Mouse (Mus musculus) liver, embryonic 11.5 days (tissue): Measurements from ENCODE around the gene Adgrg5. TPM values are rescaled to one million over a fixed set of nuclear protein-coding genes. Genes with fewer than 3 reads are reported as not detected.

ENCODE experiments used
- ATAC-seq: fragments of 200-750 bp; cut with Nextera tagmentation; replicated peaks from 2 replicates; pipeline ENCODE4 v1.8.0; 2017; ENCODE audit warnings: moderate number of reproducible peaks, mild to moderate bottlenecking, moderate TSS enrichment, moderate library complexity; ENCODE audit not compliant: low FRiP score
- DNase-seq: peaks from one replicate; pipeline ENCODE4 v3.0.0-alpha.2; 2017; ENCODE audit warnings: low spot score
- H3K27ac ChIP-seq: fragments of 300-500 bp; sonication (generic); 2 replicates; pipeline ENCODE4 v1.5.1; 2014; ENCODE audit warnings: mild to moderate bottlenecking, low read depth, low read length, control low read depth
- H3K27me3 ChIP-seq: fragments of 300-500 bp; sonication (generic); replicated peaks from 2 replicates; pipeline ENCODE4 v1.6.1; 2014; ENCODE audit warnings: low read length, mixed read lengths; ENCODE audit not compliant: control insufficient read depth, insufficient read depth
- H3K36me3 ChIP-seq: fragments of 300-500 bp; sonication (generic); 2 replicates; pipeline ENCODE4 v1.6.1; 2014; ENCODE audit warnings: mild to moderate bottlenecking, low read length, moderate library complexity, mixed read lengths; ENCODE audit not compliant: control insufficient read depth, insufficient read depth
- H3K4me1 ChIP-seq: fragments of 300-500 bp; sonication (generic); replicated peaks from 2 replicates; pipeline ENCODE4 v1.6.1; 2014; ENCODE audit warnings: low read length, mixed read lengths; ENCODE audit not compliant: control insufficient read depth, insufficient read depth
- H3K4me2 ChIP-seq: fragments of 300-500 bp; sonication (generic); 2 replicates; pipeline ENCODE4 v1.6.1; 2014; ENCODE audit warnings: mild to moderate bottlenecking, control low read depth, moderate library complexity
- H3K4me3 ChIP-seq: fragments of 300-500 bp; sonication (generic); 2 replicates; pipeline ENCODE4 v1.5.1; 2014; ENCODE audit warnings: low read depth, low read length, control low read depth
- H3K9ac ChIP-seq: fragments of 300-500 bp; sonication (generic); 2 replicates; pipeline ENCODE4 v1.6.1; 2014; ENCODE audit warnings: low read depth, low read length, control low read depth
- H3K9me3 ChIP-seq: fragments of 300-500 bp; sonication (generic); 2 replicates; pipeline ENCODE4 v1.6.1; 2016; ENCODE audit warnings: low read length, inconsistent platforms, mixed read lengths; ENCODE audit not compliant: control insufficient read depth
- WGBS: fragments of 180-500 bp; shearing (Covaris S2); extraction: QIAGEN DNeasy Blood & Tissue Kit; methylation state at CpG from one replicate; pipeline ENCODE4 v1.1.7; 2014; 5-methylcytosine and 5-hydroxymethylcytosine counted together
- polyA plus RNA-seq: library from polyadenylated mRNA; unstranded; fragments of >200 nt; fragmentation: Nextera tagmentation; extraction: Ambion mirVana; gene quantifications from 2 replicates; pipeline ENCODE4 v1.2.1, GENCODE M21; 2014

Gene Adgrg5
- polyA plus RNA-seq, 1 experiment from 2014 or later = 1.9 TPM

GRCm38 (mm10) chr8:94913061-94913660 lies 10.3 kb upstream of the Adgrg5 start:
- Histone ChIP-seq H3K9me3 (no peaks in the 10 kb centered on the region), H3K9ac (no peak overlapping the region; the same call in 1 of the 2 replicates), H3K4me1 (peaks cover 35% of the 10 kb centered on the region), H3K4me2 (peak overlapping the region; percentile 73), H3K27me3 (peaks cover 11% of the 10 kb centered on the region), H3K27ac (no peak overlapping the region), H3K4me3 (peak overlapping the region; percentile 41), H3K36me3 (peaks cover 3% of the 10 kb centered on the region; the same call in 1 of the 2 replicates)
- DNase-seq (peak; percentile 77), ATAC-seq (no peak)
- WGBS = 24% methylated on average over 77 of the region's 77 CpGs

- H3K4me3 ChIP-seq = no peak overlapping the region
- ATAC-seq (no peak), DNase-seq (no peak)
- H3K4me1 ChIP-seq = peaks cover 41% of the 10 kb centered on the region
- WGBS = 83% methylated on average over 6 of the region's 6 CpGs
- no peak overlapping the region for H3K4me2 ChIP-seq
- peaks cover 3% of the 10 kb centered on the region; the same call in 1 of the 2 replicates for H3K36me3 ChIP-seq
- H3K9me3 ChIP-seq = no peaks in the 10 kb centered on the region
- no peak overlapping the region for H3K9ac ChIP-seq
- H3K27me3 ChIP-seq = peaks cover 11% of the 10 kb centered on the region
- no peak overlapping the region for H3K27ac ChIP-seq
Observed at GRCm38 (mm10) chr8:94914256-94914655, 9.2 kb upstream of the Adgrg5 start.

- no peak overlapping the region for H3K4me2 ChIP-seq
- ATAC-seq (no peak), DNase-seq (no peak)
- H3K9me3 ChIP-seq = no peaks in the 10 kb centered on the region
- WGBS = 69% methylated on average over 3 of the region's 3 CpGs
- peaks cover 44% of the 10 kb centered on the region for H3K4me1 ChIP-seq
- peaks cover 3% of the 10 kb centered on the region; the same call in 1 of the 2 replicates for H3K36me3 ChIP-seq
- H3K27ac ChIP-seq = no peak overlapping the region
- H3K9ac ChIP-seq = no peak overlapping the region
- peaks cover 11% of the 10 kb centered on the region for H3K27me3 ChIP-seq
- H3K4me3 ChIP-seq = no peak overlapping the region
Observed at GRCm38 (mm10) chr8:94914701-94915101, 8.8 kb upstream of the Adgrg5 start.

DNA sequence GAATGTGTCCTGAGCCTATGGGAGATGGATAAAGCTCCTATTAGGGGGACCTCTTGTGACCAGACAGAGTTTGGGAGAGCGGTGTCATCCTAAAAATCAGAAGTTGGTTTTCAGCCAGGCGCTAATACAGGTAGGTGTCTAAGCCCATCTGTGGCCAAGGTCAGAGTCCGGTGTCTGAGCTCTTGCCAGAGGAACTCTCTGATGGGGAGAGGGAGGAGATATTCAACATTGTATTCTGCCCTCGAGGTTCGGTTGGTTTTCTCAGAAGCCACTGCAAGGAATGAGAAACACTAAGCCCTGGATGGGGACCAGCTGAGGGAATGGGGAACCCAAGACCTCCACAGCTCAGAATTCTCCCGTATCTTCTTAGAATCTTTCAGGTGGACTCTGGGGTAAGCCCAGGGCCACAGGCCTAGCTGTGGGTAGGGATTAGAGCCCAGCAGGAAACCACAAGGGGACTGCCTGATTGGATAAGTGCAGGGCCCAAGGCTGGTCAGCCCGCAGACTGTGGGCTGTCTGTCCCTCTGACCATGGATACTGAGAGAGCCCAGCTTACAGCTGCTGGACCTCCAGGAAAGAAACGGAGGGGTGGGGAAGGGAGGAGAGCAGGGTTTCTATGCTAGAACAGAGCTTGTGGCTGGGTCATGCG lies 7.1 kb upstream of the Adgrg5 start:
- WGBS = 35% methylated on average over 9 of the region's 9 CpGs
- Histone ChIP-seq H3K27me3 (peaks cover 11% of the 10 kb centered on the region), H3K4me3 (peak overlapping the region; percentile 76), H3K9ac (peak overlapping the region; percentile 71), H3K27ac (peak overlapping the region; percentile 52; the same call in 1 of the 2 replicates), H3K36me3 (peaks cover 2% of the 10 kb centered on the region; the same call in 1 of the 2 replicates), H3K4me1 (peaks cover 42% of the 10 kb centered on the region), H3K4me2 (peak overlapping the region; percentile 97), H3K9me3 (no peaks in the 10 kb centered on the region)
- ATAC-seq (peak; percentile 5; the same call in 1 of the 2 replicates), DNase-seq (no peak)

DNA sequence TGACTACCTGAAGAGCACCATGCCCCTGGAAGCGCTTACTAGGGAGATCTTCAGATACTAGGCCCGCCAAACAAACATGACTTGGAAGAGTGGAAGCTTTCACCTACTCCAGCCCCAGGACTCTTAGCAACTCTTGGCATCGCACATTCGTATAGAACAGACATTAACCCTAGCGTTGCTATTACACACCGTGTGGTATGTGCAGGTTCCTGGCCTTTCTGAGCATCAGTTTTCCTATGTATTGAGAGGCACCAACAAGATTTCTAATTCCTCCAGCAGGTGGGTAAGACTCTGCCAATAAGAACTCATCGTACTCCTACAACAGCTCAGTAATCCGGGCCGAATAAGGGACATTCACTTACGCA lies 6.6 kb upstream of the Adgrg5 start:
- Histone ChIP-seq H3K9me3 (no peaks in the 10 kb centered on the region), H3K4me1 (peaks cover 45% of the 10 kb centered on the region), H3K4me2 (peak overlapping the region; percentile 97), H3K27ac (peak overlapping the region; percentile 52), H3K4me3 (peak overlapping the region; percentile 76), H3K9ac (peak overlapping the region; percentile 71), H3K36me3 (no peaks in the 10 kb centered on the region), H3K27me3 (peaks cover 11% of the 10 kb centered on the region)
- DNase-seq (no peak), ATAC-seq (peak; percentile 3)
- 6% methylated on average over 10 of the region's 10 CpGs for WGBS

GRCm38 (mm10) chr8:94917352-94917751 lies 6.1 kb upstream of the Adgrg5 start:
- ATAC-seq (peak; percentile 92), DNase-seq (peak; percentile 96)
- Histone ChIP-seq H3K27ac (peak overlapping the region; percentile 52), H3K9ac (peak overlapping the region; percentile 73), H3K4me1 (peaks cover 49% of the 10 kb centered on the region), H3K36me3 (no peaks in the 10 kb centered on the region), H3K27me3 (peaks cover 11% of the 10 kb centered on the region), H3K4me3 (peak overlapping the region; percentile 76), H3K9me3 (no peaks in the 10 kb centered on the region), H3K4me2 (peak overlapping the region; percentile 97)
- 1% methylated on average over 27 of the region's 27 CpGs for WGBS

GRCm38 (mm10) chr8:94917851-94918495 lies 5.5 kb upstream of the Adgrg5 start, which contains the start of gene Ccdc102a:
Ccdc102a (minus strand) TSS chr8:94918098.
- peak within 1 kb of the TSS; percentile 52 for H3K27ac ChIP-seq
- peak within 1 kb of the TSS; percentile 97 for H3K4me2 ChIP-seq
- no peaks in the 10 kb centered on the region for H3K36me3 ChIP-seq
- DNase-seq = no peak
- peak; percentile 39 for ATAC-seq
- peak within 1 kb of the TSS; percentile 76 for H3K4me3 ChIP-seq
- peak within 1 kb of the TSS; percentile 73 for H3K9ac ChIP-seq
- WGBS = 2% methylated on average over 47 of the region's 51 CpGs
- peaks cover 9% of the 10 kb centered on the region for H3K27me3 ChIP-seq
- H3K9me3 ChIP-seq = no peaks in the 10 kb centered on the region
- peaks cover 55% of the 10 kb centered on the region for H3K4me1 ChIP-seq

- H3K27ac ChIP-seq = no peak overlapping the region
- DNase-seq = no peak
- no peak overlapping the region for H3K9ac ChIP-seq
Observed at GRCm38 (mm10) chr8:94919256-94919655, 4.2 kb upstream of the Adgrg5 start.

More at GRCm38 (mm10) chr8:94919256-94919655, 4.2 kb upstream of the Adgrg5 start:
- Histone ChIP-seq H3K9me3 (no peaks in the 10 kb centered on the region), H3K36me3 (no peaks in the 10 kb centered on the region), H3K4me3 (no peak overlapping the region), H3K27me3 (no peaks in the 10 kb centered on the region), H3K4me2 (no peak overlapping the region), H3K4me1 (peaks cover 56% of the 10 kb centered on the region)
- no peak for ATAC-seq
